15 mouse cellular contexts compared by ENCODE assay signal in the genomic region with DNA sequence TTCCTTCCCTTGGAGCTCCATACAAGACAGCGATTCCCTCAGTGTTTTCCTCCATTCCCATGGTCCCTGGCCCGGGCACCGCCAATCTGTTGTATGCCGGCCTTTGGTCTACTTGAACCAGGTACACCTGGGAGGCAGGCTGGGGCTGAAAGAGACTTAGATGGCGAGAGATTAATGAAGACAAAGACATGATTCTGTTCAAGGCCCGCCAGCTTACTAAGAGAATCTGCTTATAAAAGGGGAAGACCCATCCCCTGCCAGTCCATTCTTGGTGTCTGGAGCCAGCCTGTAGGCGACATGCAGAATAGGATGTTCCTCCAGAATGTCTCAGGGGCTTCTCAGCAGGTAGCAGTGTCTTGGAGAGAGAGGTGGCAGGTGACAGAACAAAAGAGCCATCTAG. TPM values are rescaled to one million over a fixed set of nuclear protein-coding genes. Genes with fewer than 3 reads are reported as not detected.
DNase-seq lines count a peak whose midpoint lies in the region.
"Not testable (repeated sequence)": the region's sequence is repeated elsewhere in the genome, so short reads cannot be mapped to it uniquely, and the experiment has no call there.
"Had no signal": no experiment of that assay in that cellular context is flagged by ENCODE, and none has a peak within 500 bp of the region (broad histone marks: within the 10 kb centered on the region; RNA-seq: fewer than 3 reads in every experiment).

No protein-coding gene starts in this region.

- not testable (repeated sequence) for H3K36me3 ChIP-seq in ES-E14 (ENCODE audit: control insufficient read depth, insufficient read depth, low read length, poor library complexity, severe bottlenecking)

- not testable (repeated sequence) for H3K4me1 ChIP-seq in ES-E14 (ENCODE audit: control insufficient read depth in 2 of 2, insufficient read depth in 2 of 2, low read length in 2 of 2, poor library complexity in 1 of 2)

- DNase-seq in ES-CJ7 (ENCODE audit: low read depth, low spot score): peak; percentile 23
- DNase-seq in ES-E14 (ENCODE audit: low read depth, low spot score): not testable (repeated sequence)
- peak; percentile 46 for DNase-seq in R1 (ENCODE audit: low read depth, low spot score)
- DNase-seq in ZHBTc4 (ENCODE audit: low read depth, low spot score): peak; percentile 71
- peak; percentile 80 for DNase-seq in heart, adult 11 months

- peak overlapping the region; percentile 31; the same call in 1 of the 2 replicates for H3K27ac ChIP-seq in ES-E14 (ENCODE audit: insufficient read depth, low read depth, low read length, poor library complexity, severe bottlenecking)

- not testable (repeated sequence) for H3K9me3 ChIP-seq in ES-E14 (ENCODE audit: control insufficient read depth, insufficient read depth, low read depth, low read length)

- in situ Hi-C loops in ES-E14 (cut with MboI; ENCODE audit: low sequenced_read_pairs in 2 of 2, unreplicated experiment in 2 of 2): not testable (repeated sequence)

- not testable (repeated sequence) for H3K4me3 ChIP-seq in ES-E14 (ENCODE audit: insufficient read depth in 1 of 2, low read depth in 1 of 2, low read length in 2 of 2, poor library complexity in 1 of 2, severe bottlenecking in 1 of 2)

- not testable (repeated sequence) for H3K9ac ChIP-seq in ES-E14 (ENCODE audit: insufficient read depth, low read depth, low read length, poor library complexity, severe bottlenecking)

RNA-seq across cellular contexts. Expression of gene Olfr366, which starts 50.4 kb away (rescaled TPM):
- total RNA-seq in ES-E14 (2012; rRNA removed): not detected in 2 replicates
- total RNA-seq: adrenal gland, adult 18-20 months; adrenal gland, adult 2 months; adrenal gland, adult 8-10 months; adrenal gland, postnatal 10 days; adrenal gland, postnatal 14 days; adrenal gland, postnatal 25 days; adrenal gland, postnatal 36 days; adrenal gland, postnatal 4 days; CH12.LX; MEL had no signal
